Mouse (Mus musculus) CD4-positive, CD25-positive, alpha-beta regulatory T cell, adult 4 months (primary cell): Measurements from ENCODE around the gene Dach1. TPM values are rescaled to one million over a fixed set of nuclear protein-coding genes. Genes with fewer than 3 reads are reported as not detected.

ENCODE experiments used
- ATAC-seq: one replicate; pipeline ENCODE4 v1.8.0; 2017
- polyA plus RNA-seq, 2 experiments: library from polyadenylated mRNA; unstranded; fragments of 100-300 nt; shearing (Covaris generic); gene quantifications; one replicate each; pipeline ENCODE4 v1.2.1; 2017

The Dach1 gene
- polyA plus RNA-seq, 2 experiments from 2014 or later, result not detected

GRCm38 (mm10) chr14:98035261-98035660 is 134.3 kb downstream of the Dach1 start:
- no peak for ATAC-seq

DNA sequence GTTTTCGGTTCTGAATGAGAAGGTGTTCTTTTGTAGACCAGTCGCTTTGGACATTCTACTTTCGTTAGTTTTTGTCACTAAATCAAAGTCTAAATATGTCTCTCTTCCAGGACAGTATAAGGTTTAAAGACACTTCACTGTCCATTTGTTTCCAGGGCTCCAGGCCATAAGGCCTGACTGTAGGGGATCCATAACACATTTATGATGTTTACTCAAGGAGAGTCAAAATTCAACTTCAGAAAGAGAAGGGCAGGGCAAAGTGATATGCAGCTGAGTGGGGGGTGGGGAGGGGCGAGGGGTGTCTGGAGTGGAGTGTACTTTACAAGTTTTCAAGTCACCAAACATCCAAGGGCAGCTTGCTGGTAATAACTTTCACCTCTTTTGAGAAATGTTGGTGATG is 146.0 kb downstream of the Dach1 start:
- no peak for ATAC-seq

DNA sequence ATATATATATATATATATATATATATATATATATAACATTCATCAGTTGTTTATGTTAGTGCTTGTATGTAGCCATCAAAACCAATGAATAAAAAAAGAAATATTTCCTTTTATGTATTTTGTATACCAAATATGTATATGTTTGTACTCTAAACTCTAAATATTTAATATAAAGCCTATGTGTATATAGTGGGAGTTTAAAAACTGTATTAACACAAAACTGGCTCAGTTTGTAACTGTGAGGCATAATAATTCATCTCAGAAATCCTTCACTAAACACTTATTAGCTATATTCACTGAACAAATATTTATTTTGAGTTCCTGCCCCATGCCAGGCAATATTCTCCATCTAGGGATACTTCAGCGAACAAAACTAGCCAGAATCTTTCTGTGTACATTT is 155.5 kb downstream of the Dach1 start:
- no peak for ATAC-seq

GRCm38 (mm10) chr14:98008501-98008900 is 161.1 kb downstream of the Dach1 start:
- ATAC-seq, result no peak

DNA sequence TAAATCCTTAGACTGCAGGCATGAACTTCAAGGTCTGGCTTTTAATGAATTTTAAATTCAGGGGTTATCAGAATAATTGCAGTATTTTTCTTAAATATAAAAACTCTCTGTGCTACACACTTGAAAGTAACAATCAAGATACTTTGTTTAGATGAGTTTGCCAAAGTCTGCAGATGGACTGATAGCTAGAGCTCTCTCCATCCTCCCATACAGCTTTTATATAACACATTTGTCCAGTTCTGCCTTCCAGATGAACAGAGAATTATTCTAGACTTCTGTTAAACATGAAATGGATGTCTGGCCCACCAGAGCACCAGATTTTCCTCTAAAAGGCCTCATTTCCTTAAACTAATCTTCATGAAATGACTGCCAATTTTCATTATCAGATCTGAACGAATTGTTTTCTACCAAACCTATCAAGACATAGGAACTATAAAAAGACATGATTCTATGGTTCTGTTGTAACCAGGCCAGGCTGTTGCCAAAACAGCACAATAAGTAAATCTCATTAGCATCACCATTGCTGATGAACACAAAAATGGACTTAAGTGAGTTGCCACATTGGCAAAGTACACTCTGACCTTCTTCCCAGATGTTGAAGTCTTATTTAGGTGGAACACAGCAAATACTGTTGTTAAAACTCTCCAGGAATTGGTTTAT is 167.4 kb downstream of the Dach1 start:
- ATAC-seq, result no peak

- ATAC-seq, result no peak
Observed at GRCm38 (mm10) chr14:97998584-97998983, 171.0 kb downstream of the Dach1 start.

GRCm38 (mm10) chr14:97983251-97983650 is 186.3 kb downstream of the Dach1 start:
- ATAC-seq, result no peak

- ATAC-seq, result no peak
Observed at GRCm38 (mm10) chr14:97982676-97983075, 186.9 kb downstream of the Dach1 start.

- ATAC-seq, result no peak
Observed at GRCm38 (mm10) chr14:97980879-97981278, 188.7 kb downstream of the Dach1 start.

- ATAC-seq, result no peak
Observed at GRCm38 (mm10) chr14:97976091-97976490, 193.5 kb downstream of the Dach1 start.

DNA sequence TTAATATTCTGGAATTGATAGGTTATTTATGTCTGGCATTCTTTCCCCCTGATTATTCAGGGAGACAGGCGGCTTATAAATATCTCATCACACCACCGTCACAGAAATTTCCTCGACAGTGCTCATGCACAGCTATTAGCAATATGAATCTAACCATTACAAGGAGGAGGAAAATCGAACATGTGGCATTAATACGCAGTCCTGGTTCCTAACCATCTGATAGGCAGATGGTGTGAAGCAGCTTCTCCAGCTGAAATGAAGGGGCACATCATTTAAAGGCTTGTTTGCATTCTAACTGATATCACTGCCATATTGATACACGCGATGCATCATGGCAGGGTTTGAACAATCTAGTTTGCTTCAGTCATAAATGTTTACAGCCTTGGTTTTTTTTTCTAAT is 194.1 kb downstream of the Dach1 start:
- no peak for ATAC-seq

- ATAC-seq, result no peak
Observed at GRCm38 (mm10) chr14:97964543-97965069, 205.0 kb downstream of the Dach1 start.

- ATAC-seq, result no peak
Observed at GRCm38 (mm10) chr14:97963624-97964023, 205.9 kb downstream of the Dach1 start.

- no peak for ATAC-seq
Observed at GRCm38 (mm10) chr14:97956356-97956755, 213.2 kb downstream of the Dach1 start.

DNA sequence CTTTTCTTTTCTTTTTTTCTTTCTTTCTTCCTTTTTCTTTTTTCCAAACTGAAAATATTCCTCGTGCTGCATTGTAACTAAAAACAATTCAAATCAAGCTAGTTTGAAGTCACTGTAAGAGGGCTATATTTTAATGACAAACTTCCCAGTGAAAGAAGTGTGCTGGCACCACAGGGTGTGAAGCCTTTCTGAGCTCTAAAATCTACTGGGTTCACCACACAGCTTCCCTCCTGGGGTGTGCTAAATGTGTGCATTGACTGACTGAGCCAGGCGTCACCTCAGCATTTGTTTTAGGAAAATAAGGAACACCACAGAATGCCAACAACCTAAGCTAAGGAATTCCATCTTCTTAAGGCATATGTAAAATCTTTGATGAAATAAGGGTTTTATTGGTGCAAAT is 224.1 kb downstream of the Dach1 start:
- no peak for ATAC-seq

- ATAC-seq, result no peak
Observed at GRCm38 (mm10) chr14:97944643-97945268, 224.8 kb downstream of the Dach1 start.

DNA sequence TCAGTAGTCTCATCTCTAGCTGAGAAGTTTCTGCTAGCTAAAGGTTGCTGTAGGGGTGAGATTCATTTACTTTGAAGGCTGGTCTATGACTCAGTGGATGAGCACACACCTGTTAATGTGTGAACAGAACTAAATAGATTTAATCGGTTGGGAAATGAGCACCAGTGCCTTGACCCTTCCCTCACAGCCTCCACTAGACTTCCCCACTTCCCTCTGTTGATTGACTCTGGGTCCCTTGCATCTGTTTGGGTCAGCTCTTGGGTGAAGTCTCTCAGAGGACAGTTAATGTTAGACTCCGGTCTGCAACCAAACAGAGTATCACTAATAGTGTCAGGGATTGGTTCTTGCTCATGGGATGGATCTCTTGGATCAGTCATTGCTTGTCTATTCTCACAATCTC is 227.2 kb downstream of the Dach1 start:
- no peak for ATAC-seq

GRCm38 (mm10) chr14:97896622-97897021 is 272.9 kb downstream of the Dach1 start:
- no peak for ATAC-seq

GRCm38 (mm10) chr14:97881976-97882375 is 287.6 kb downstream of the Dach1 start:
- ATAC-seq, result no peak

GRCm38 (mm10) chr14:97871001-97871400 is 298.6 kb downstream of the Dach1 start:
- no peak for ATAC-seq

- ATAC-seq, result no peak
Observed at GRCm38 (mm10) chr14:97858384-97858783, 311.2 kb downstream of the Dach1 start.

GRCm38 (mm10) chr14:97857276-97857675 is 312.3 kb downstream of the Dach1 start:
- no peak for ATAC-seq

- no peak for ATAC-seq
Observed at GRCm38 (mm10) chr14:97855345-97855744, 314.2 kb downstream of the Dach1 start.

DNA sequence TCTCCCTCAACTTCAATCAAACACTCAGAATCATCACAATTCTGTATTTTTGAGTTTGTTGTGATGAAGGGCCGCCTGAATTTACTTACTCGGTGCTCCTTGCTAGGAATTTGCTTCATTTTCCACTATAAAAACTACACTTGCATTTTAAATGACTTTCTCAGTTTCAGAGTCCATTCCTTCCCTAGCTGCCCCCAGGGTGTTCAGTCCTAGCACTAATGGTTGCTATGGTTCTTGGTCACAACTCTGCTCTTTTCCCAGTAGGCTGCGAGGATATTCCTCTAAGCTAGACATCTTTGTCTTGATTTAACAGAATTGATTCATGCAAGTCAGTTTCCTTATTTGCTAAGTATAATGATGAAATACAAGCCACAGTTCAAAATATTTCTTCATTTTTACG is 319.1 kb downstream of the Dach1 start:
- no peak for ATAC-seq
